Mouse (Mus musculus) E14TG2a.4 (cell line): ENCODE results near the gene Apoc4.
"Not testable (repeated sequence)": the region's sequence is repeated elsewhere in the genome, so short reads cannot be mapped to it uniquely, and the experiment has no call there.

Experiments
- H3K27me3 ChIP-seq: 2 replicates; pipeline ENCODE4 v1.6.1; 2014; ENCODE audit warnings: low read length, control low read depth; ENCODE audit not compliant: insufficient read depth
- H3K36me3 ChIP-seq: 2 replicates; pipeline ENCODE4 v1.6.1; 2014; ENCODE audit warnings: low read length, control low read depth; ENCODE audit not compliant: insufficient read depth
- H3K4me1 ChIP-seq: replicated peaks from 2 replicates; pipeline ENCODE4 v1.6.1; 2014; ENCODE audit warnings: low read depth, low read length, control low read depth
- H3K4me3 ChIP-seq: replicated peaks from 2 replicates; pipeline ENCODE4 v1.5.1; 2014; ENCODE audit warnings: mild to moderate bottlenecking, low read length
- H3K9me3 ChIP-seq: 2 replicates; pipeline ENCODE4 v1.6.1; 2014; ENCODE audit warnings: low read length, control low read depth
- CTCF ChIP-seq: conservative IDR thresholded peaks from 2 replicates; pipeline ENCODE4 v1.5.1; 2014; ENCODE audit warnings: low read length
- NANOG ChIP-seq: IDR thresholded peaks from 2 replicates; pipeline ENCODE4 v1.6.1; 2014; ENCODE audit warnings: borderline replicate concordance, low read length, mixed read lengths
- POU5F1 ChIP-seq: IDR thresholded peaks from 2 replicates; pipeline ENCODE4 v1.6.1; 2014; ENCODE audit warnings: low read length, borderline replicate concordance

Gene Apoc4

DNA sequence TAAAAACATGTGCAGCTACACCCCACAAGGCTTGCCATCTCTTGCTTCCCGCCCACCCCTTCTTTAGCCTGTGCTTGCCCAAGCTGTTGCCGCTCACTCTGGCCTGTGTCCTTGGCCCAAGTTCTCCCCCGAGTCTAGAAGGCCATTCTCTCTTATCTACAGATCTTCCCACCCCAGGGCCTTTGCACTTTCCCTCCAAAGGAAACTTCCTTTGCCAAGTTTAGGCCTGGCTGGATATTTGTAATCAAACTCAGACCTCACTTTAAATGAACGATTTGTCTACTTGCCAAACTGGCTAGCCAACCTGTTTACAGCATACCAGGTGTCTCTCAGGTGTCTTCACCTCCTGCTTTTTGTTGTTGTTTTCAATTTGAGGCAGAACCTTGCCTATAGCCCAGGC lies 9.6 kb upstream of the Apoc4 start:
- peak overlapping the region; percentile 77 for H3K4me3 ChIP-seq
- TF ChIP-seq NANOG (no peak), POU5F1 (no peak), CTCF (no peak)
- H3K36me3 ChIP-seq = peaks cover 12% of the 10 kb centered on the region
- H3K4me1 ChIP-seq = peaks cover 87% of the 10 kb centered on the region
- no peaks in the 10 kb centered on the region for H3K27me3 ChIP-seq
- H3K9me3 ChIP-seq = no peaks in the 10 kb centered on the region

DNA sequence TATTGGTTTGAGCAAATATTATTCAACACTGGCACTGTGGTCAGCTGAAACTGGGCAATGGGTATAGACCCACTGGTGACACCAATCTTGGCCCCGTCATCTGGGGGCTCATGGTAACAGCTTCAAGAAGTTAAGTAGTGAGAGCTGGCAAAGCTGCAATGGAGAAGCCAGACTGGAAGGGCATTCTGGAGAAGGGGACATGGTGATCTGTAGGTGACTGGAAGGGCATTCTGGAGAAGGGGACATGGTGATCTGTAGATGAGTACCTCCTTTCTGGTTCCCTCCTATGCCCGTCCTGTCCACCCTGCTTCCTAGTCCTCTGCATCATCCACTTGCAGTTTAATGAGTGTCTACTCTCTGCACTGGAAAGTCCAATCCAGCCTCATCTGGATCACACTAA lies 7.3 kb upstream of the Apoc4 start:
- H3K36me3 ChIP-seq = peaks cover 12% of the 10 kb centered on the region
- no peaks in the 10 kb centered on the region for H3K27me3 ChIP-seq
- no peak overlapping the region for H3K4me3 ChIP-seq
- TF ChIP-seq POU5F1 (no peak), CTCF (no peak), NANOG (no peak)
- H3K4me1 ChIP-seq = peaks cover 81% of the 10 kb centered on the region
- H3K9me3 ChIP-seq = no peaks in the 10 kb centered on the region

DNA sequence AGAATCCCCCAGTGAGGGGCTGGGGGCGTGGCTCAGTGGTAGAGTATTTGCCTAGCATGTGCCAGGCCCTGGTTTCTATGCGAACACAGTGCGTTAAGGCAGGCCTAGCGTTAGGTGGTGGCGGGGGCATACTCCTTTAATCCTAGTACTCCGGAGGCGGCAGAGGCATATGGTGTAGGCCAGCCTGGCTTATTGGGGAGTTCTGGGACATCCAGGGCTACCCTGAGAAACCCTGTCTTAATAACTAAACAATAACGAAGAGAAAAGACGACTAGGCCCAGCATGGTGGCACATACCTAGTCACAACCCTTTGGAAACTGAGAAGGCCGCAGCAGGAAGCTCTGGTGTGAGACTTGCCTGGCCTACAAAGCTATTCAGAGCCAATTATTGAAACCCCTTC lies 6.8 kb upstream of the Apoc4 start:
- Histone ChIP-seq H3K27me3 (no peaks in the 10 kb centered on the region), H3K4me1 (peaks cover 79% of the 10 kb centered on the region), H3K4me3 (no peak overlapping the region), H3K36me3 (peaks cover 12% of the 10 kb centered on the region), H3K9me3 (no peaks in the 10 kb centered on the region)
- TF ChIP-seq CTCF = no peak
- TF ChIP-seq POU5F1 = no peak
- no peak for TF ChIP-seq NANOG

DNA sequence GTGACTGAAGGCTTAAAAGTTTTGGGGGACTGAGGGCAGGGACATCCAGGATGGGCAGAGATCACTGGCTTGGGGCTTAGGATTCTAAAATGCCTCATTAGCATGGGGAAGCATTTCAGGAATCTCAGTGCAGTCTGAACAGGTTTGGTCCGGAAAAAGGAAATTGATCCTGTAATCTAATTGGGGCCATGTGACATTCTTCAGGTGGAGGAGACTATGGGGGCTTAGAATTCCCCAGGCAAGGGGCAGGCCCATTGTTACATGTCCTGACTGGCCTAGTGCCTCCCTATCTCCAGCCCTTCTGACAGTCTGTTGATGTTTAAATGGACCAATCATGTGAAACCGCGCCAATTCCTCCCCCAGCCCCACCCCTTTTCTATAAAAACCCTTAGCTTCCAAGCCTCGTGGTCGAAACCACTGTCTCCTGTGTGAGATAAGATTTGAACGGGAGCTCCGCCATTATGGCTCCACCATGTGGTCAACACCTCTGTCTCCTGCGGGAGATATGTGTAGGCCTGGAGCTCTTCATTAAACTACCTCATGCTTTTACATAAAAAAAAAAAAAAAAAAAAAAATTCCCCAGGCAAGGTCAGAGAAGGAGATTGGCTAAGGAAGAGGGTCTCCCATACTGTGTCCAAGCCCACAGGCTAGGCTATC lies 5.8 kb upstream of the Apoc4 start:
- H3K9me3 ChIP-seq, H3K27me3 ChIP-seq: not testable (repeated sequence)
- peaks cover 73% of the 10 kb centered on the region for H3K4me1 ChIP-seq

DNA sequence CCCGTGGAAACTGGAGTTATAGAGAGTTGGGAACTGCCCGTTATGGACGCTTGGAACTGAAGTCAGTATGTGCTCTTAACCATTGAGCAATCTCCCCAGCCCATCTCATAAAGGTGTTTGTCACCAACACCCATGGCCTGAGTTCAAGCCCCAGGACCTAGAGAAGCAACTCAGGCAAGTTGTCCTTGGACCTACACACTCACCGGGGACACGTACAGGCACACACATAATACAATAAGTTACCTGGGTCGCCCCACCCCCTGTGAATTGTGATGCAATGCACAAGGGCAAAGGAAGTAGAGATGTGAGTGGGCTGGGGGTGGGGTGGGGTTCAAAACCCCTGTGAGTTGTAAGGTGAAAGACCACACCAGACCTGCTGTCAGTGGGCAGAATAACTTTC lies 5.2 kb upstream of the Apoc4 start:
- peaks cover 73% of the 10 kb centered on the region for H3K4me1 ChIP-seq
- no peak overlapping the region for H3K4me3 ChIP-seq
- no peaks in the 10 kb centered on the region for H3K9me3 ChIP-seq
- TF ChIP-seq CTCF = no peak
- no peak for TF ChIP-seq NANOG
- no peak for TF ChIP-seq POU5F1
- H3K27me3 ChIP-seq = no peaks in the 10 kb centered on the region
- peaks cover 12% of the 10 kb centered on the region for H3K36me3 ChIP-seq

More for the DNA sequence above, 5.8 kb upstream of the Apoc4 start:
- peaks cover 12% of the 10 kb centered on the region for H3K36me3 ChIP-seq
- H3K4me3 ChIP-seq = not testable (repeated sequence)

DNA sequence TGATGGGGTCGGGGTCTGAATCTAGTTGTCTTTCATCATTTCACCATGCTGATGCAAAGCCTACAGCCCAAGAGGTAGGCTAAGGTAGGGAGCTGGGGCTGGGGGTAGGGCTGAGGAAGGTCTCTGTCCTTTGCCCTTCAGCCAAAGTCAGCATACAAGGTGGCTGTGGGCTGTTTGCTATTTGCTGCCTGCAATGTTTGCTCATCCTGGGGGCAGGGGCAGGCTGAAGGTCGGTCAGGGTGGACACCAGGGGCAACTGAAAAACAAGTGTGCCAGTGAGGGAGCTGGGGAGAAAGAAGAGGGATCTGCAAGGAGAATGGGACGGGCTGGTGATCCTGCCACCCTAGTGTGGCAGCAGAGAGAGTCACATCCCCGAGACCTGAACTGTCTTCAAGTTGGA lies 4.1 kb upstream of the Apoc4 start:
- TF ChIP-seq CTCF (no peak), POU5F1 (no peak), NANOG (no peak)
- no peaks in the 10 kb centered on the region for H3K27me3 ChIP-seq
- H3K36me3 ChIP-seq = peaks cover 12% of the 10 kb centered on the region
- no peaks in the 10 kb centered on the region for H3K9me3 ChIP-seq
- peaks cover 72% of the 10 kb centered on the region for H3K4me1 ChIP-seq
- H3K4me3 ChIP-seq = no peak overlapping the region

DNA sequence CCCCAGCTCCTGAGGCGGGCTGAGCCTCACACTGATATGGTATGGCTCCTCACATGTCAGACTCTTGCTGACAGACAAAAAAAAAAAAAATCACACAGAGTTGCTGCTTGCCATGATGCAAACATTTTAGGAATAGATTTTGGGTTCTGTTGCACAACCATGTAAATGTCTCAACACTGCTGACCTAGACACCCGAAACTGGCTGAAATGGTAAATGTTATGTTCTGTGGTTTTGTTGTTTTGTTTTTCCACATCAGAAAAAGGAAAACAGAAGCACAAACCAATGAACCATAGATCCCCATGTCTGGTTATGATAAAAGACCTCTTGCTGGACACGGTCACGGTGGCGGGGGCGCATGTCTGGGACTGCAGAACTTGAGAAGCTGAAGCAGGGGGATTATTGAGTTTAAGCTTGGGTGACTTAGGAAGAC lies 2.5 kb upstream of the Apoc4 start:
- no peak for TF ChIP-seq CTCF
- TF ChIP-seq NANOG = no peak
- TF ChIP-seq POU5F1 = no peak
- Histone ChIP-seq H3K9me3 (no peaks in the 10 kb centered on the region), H3K27me3 (no peaks in the 10 kb centered on the region), H3K36me3 (peaks cover 3% of the 10 kb centered on the region; the same call in 1 of the 2 replicates), H3K4me3 (no peak overlapping the region), H3K4me1 (peaks cover 66% of the 10 kb centered on the region)

DNA sequence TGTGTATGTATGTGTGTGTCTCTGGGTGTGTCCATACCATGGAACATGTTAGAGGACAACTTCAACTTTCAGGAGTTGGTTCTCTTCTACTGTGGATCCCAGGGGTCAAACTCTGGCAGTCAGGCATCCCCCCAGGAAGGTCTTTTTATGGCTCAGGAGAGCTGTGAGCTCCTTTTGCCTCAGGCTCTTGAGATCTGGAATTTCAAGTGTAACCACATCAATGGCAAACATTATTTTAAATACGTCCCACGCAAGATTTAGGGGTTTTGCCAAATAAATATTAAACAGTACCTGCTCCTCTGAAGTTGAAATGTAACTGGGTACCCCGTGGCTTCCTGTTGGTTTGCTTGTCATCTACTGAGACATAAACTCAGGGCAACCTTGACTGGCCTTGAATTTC lies 1.7 kb upstream of the Apoc4 start:
- no peak overlapping the region for H3K4me3 ChIP-seq
- H3K27me3 ChIP-seq = no peaks in the 10 kb centered on the region
- no peak for TF ChIP-seq POU5F1
- TF ChIP-seq CTCF = no peak
- TF ChIP-seq NANOG = no peak
- H3K4me1 ChIP-seq = peaks cover 66% of the 10 kb centered on the region
- no peaks in the 10 kb centered on the region for H3K9me3 ChIP-seq
- no peaks in the 10 kb centered on the region for H3K36me3 ChIP-seq

DNA sequence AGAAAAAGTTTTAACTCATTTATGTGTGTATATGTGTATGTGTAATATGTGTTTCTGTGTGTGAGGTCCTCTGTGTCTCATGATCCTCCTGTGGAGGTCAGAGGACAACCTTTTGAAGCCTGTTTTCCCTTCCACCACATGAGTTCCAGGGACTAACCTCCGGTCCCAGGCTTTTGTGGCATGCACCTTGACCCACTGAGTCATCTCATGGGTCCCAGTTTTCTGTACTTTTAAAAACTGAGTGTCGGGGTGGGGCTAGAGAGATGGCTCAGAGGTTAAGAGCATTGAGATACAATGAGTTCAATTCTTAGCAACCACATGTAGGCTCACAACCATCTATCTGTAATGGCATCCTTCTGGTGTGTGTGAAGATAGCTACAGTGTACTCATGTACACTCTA lies 577 bp downstream of the Apoc4 start:
- Histone ChIP-seq H3K4me1 (peaks cover 52% of the 10 kb centered on the region), H3K9me3 (no peaks in the 10 kb centered on the region), H3K27me3 (no peaks in the 10 kb centered on the region), H3K36me3 (no peaks in the 10 kb centered on the region), H3K4me3 (no peak overlapping the region)
- TF ChIP-seq POU5F1 (no peak), CTCF (no peak), NANOG (no peak)
